Mouse (Mus musculus): ENCODE measurements at regions not wholly inside any gene's neighbourhood (a gene's known extent, or its start where the extent isn't known, plus 50 kb on each side); places are given as distances from the start of the nearest gene placed in this dataset.
"Not testable (repeated sequence)": the region's sequence is repeated elsewhere in the genome, so short reads cannot be mapped to it uniquely, and the experiment has no call there.

GRCm38 (mm10) chr12:29290591-29291351 is 237.4 kb upstream of the Myt1l start:
- DNase-seq, result peak; percentile 95 to 99

GRCm38 (mm10) chr12:29297984-29298383 is 230.2 kb upstream of the Myt1l start:
- DNase-seq, result no peak

GRCm38 (mm10) chr12:29315636-29316035 is 212.5 kb upstream of the Myt1l start:
- DNase-seq, result no peak

GRCm38 (mm10) chr12:29321468-29321867 is 206.7 kb upstream of the Myt1l start:
- DNase-seq, result no peak

- no peak for DNase-seq
These were observed 204.7 kb upstream of the Myt1l start for GRCm38 (mm10) chr12:29323534-29323933.

- DNase-seq, result no peak
These were observed 192.2 kb upstream of the Myt1l start for GRCm38 (mm10) chr12:29335839-29336469.

GRCm38 (mm10) chr12:29337336-29337735 is 190.8 kb upstream of the Myt1l start:
- DNase-seq, result no peak

GRCm38 (mm10) chr12:29341388-29341995 is 186.7 kb upstream of the Myt1l start:
- no peak for DNase-seq

GRCm38 (mm10) chr12:29343147-29343852 is 184.9 kb upstream of the Myt1l start:
- DNase-seq, result no peak

- peak; percentile 42 to 51 for DNase-seq
These were observed 179.5 kb upstream of the Myt1l start for GRCm38 (mm10) chr12:29348698-29349097.

GRCm38 (mm10) chr12:29349146-29349850 is 178.9 kb upstream of the Myt1l start:
- peak; percentile 29 to 31 for DNase-seq

GRCm38 (mm10) chr12:29353777-29354496 is 174.2 kb upstream of the Myt1l start:
- DNase-seq, result no peak

- DNase-seq, result no peak
These were observed 173.4 kb upstream of the Myt1l start for GRCm38 (mm10) chr12:29354816-29355215.

GRCm38 (mm10) chr12:29356681-29357397 is 171.3 kb upstream of the Myt1l start:
- no peak for DNase-seq

- DNase-seq, result peak; percentile 33 to 34
These were observed 166.9 kb upstream of the Myt1l start for GRCm38 (mm10) chr12:29361236-29361635.

GRCm38 (mm10) chr12:29367741-29368106 is 160.5 kb upstream of the Myt1l start:
- not testable (repeated sequence) for DNase-seq

GRCm38 (mm10) chr12:29368107-29368819 is 159.9 kb upstream of the Myt1l start:
- DNase-seq, result peak; percentile 71 to 75

- DNase-seq, result peak; percentile 14 to 25
These were observed 159.4 kb upstream of the Myt1l start for GRCm38 (mm10) chr12:29368820-29369175.

- DNase-seq, result no peak
These were observed 136.4 kb upstream of the Myt1l start for GRCm38 (mm10) chr12:29391756-29392155.

GRCm38 (mm10) chr12:29394271-29394670 is 133.9 kb upstream of the Myt1l start:
- no peak for DNase-seq

- DNase-seq, result no peak
These were observed 133.3 kb upstream of the Myt1l start for GRCm38 (mm10) chr12:29394881-29395280.
